Mouse (Mus musculus): ENCODE results near the gene Phf13. TPM values are rescaled to one million over a fixed set of nuclear protein-coding genes. Genes with fewer than 3 reads are reported as not detected.

The Phf13 gene
- polyA plus RNA-seq, 1 experiment, result 9.3 TPM

DNA sequence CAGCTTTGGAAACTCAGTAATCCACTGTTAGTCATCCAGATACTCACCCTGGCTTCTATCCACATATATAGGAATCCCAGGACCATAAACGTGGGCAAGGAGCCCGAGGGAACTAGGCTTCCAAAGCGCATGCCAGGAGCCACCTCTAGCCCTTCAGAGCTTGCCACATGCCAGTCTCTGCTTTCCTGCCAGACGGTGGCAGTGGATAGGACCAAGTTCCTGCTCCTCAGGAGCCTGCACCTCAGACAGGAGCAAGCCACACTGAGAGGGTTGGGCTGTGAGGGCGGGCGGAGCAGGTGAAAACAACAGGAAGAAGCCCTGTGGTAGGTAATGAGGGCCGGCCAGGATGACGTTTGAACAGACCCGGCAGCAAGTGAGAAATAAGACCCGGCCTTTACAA, 10.2 kb downstream of the Phf13 start:
- H3K4me1 ChIP-seq (ENCODE audit: control insufficient read depth, insufficient read depth, low read length), result peaks cover 2% of the 10 kb centered on the region; the same call in 1 of the 2 replicates
- no peak overlapping the region for H3K27ac ChIP-seq (ENCODE audit: insufficient read depth, low read length)
- TF ChIP-seq POLR2A (IDR thresholded peaks at IDR 0.05; ENCODE audit: extremely low read depth, insufficient read depth, low read length) (no peak), CTCF (IDR thresholded peaks at IDR 0.05; ENCODE audit: extremely low read depth, insufficient read depth, low read length) (no peak)
- no peak overlapping the region for H3K4me3 ChIP-seq (ENCODE audit: insufficient read depth, low read length)

DNA sequence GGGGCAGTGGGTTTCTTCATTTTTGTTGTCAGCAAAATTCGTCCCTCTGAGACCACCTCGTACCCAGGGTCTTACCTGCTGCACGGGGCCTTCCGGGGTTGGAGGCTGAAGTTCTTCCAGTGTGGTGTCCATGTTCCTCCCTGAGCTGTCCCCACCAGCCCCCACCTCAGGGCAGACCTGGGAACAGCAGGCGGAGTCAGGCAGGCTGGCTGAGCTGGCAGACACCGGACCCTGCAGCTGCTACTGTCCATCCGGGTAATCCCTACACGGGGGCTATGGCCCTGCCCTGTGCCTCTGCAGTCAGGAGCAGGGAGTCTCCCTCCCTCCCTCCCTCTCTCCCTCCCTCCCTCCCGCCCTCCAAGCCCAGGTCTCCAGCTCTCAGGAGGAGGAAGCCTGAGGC, 12.5 kb downstream of the Phf13 start:
- no peak overlapping the region for H3K4me3 ChIP-seq (ENCODE audit: insufficient read depth, low read length)
- no peak overlapping the region for H3K27ac ChIP-seq (ENCODE audit: insufficient read depth, low read length)
- no peak for TF ChIP-seq POLR2A (IDR thresholded peaks at IDR 0.05; ENCODE audit: extremely low read depth, insufficient read depth, low read length)
- TF ChIP-seq CTCF (IDR thresholded peaks at IDR 0.05; ENCODE audit: extremely low read depth, insufficient read depth, low read length), result no peak
- H3K4me1 ChIP-seq (ENCODE audit: control insufficient read depth, insufficient read depth, low read length), result peaks cover 2% of the 10 kb centered on the region; the same call in 1 of the 2 replicates

DNA sequence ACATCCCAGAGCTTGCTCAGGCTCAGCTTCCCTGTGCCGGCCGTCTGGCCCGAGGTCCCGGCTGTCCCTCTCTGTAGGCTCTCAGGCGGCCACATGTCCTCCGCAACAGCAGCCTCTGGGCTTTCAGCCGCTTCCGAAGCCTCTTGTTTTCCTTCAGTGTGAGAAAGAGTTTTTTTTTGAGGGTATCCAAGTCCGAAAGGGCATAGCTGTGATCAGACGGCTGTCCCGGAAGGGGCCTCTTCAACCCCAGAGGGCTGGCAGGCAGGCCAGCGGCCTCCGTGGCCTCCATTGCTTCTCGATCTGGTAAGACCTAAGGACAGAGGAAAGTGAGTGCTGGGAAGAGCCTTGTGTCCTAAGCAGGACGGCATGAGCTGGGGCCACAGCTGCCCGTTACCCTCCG, 13.0 kb downstream of the Phf13 start:
- H3K4me3 ChIP-seq (ENCODE audit: insufficient read depth, low read length), result no peak overlapping the region
- no peak overlapping the region for H3K27ac ChIP-seq (ENCODE audit: insufficient read depth, low read length)
- peaks cover 2% of the 10 kb centered on the region; the same call in 1 of the 2 replicates for H3K4me1 ChIP-seq (ENCODE audit: control insufficient read depth, insufficient read depth, low read length)
- TF ChIP-seq CTCF (IDR thresholded peaks at IDR 0.05; ENCODE audit: extremely low read depth, insufficient read depth, low read length) (no peak), POLR2A (IDR thresholded peaks at IDR 0.05; ENCODE audit: extremely low read depth, insufficient read depth, low read length) (no peak)

DNA sequence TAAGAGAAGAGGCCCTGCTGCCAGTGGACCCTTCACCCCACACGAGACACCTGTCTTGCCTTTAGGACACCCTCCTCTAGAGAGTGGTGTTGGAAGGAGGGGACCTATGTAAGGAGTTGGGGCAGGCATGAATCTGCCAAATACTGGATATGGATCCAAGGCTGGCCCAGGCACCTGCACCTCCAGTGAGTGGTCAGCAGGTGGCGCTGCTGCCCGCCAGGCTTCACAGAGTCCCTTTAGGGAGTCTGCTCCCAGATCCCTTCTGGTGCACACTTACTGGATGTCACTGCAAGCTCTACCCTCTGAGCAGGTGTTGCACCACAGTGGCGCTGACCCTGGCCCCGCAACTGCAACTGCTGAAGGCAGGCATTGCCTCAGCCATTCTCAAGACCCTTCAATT, 14.7 kb downstream of the Phf13 start:
- peak; percentile 97 for TF ChIP-seq CTCF (IDR thresholded peaks at IDR 0.05; ENCODE audit: extremely low read depth, insufficient read depth, low read length)
- TF ChIP-seq POLR2A (IDR thresholded peaks at IDR 0.05; ENCODE audit: extremely low read depth, insufficient read depth, low read length), result peak; percentile 25; the same call in 1 of the 2 replicates
- Histone ChIP-seq H3K4me3 (ENCODE audit: insufficient read depth, low read length) (no peak overlapping the region), H3K27ac (ENCODE audit: insufficient read depth, low read length) (no peak overlapping the region), H3K4me1 (ENCODE audit: control insufficient read depth, insufficient read depth, low read length) (no peaks in the 10 kb centered on the region)

DNA sequence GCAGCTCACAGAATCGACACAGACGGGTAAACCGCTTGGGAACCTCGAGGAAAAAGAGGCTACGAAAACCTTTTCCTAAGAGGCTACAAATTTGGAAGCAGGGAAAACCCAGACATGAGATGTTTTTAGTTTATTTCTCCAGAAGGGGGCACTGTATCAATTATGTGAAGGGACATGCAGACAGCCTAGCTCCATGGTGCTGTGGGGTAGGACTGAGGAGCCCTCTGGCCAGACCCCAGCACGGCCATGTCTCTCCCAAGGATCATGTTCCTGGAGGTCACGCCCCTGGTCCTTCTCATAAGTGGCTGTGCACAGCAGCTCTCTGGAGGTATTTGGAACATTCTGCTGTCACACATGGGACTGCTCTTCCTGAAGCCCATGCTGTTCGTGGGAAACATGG, 15.4 kb downstream of the Phf13 start:
- H3K4me1 ChIP-seq (ENCODE audit: control insufficient read depth, insufficient read depth, low read length), result no peaks in the 10 kb centered on the region
- H3K4me3 ChIP-seq (ENCODE audit: insufficient read depth, low read length), result no peak overlapping the region
- TF ChIP-seq CTCF (IDR thresholded peaks at IDR 0.05; ENCODE audit: extremely low read depth, insufficient read depth, low read length) (0 out of 2 replicates have a peak, but pooled peaks have one; percentile 24), POLR2A (IDR thresholded peaks at IDR 0.05; ENCODE audit: extremely low read depth, insufficient read depth, low read length) (no peak)
- H3K27ac ChIP-seq (ENCODE audit: insufficient read depth, low read length), result no peak overlapping the region

- Histone ChIP-seq H3K4me3 (ENCODE audit: insufficient read depth, low read length) (no peak overlapping the region), H3K27ac (ENCODE audit: insufficient read depth, low read length) (no peak overlapping the region), H3K4me1 (ENCODE audit: control insufficient read depth, insufficient read depth, low read length) (no peaks in the 10 kb centered on the region)
- TF ChIP-seq POLR2A (IDR thresholded peaks at IDR 0.05; ENCODE audit: extremely low read depth, insufficient read depth, low read length) (no peak), CTCF (IDR thresholded peaks at IDR 0.05; ENCODE audit: extremely low read depth, insufficient read depth, low read length) (peak; percentile 75)
Observed at GRCm38 (mm10) chr4:151977748-151978147, 18.3 kb downstream of the Phf13 start.

DNA sequence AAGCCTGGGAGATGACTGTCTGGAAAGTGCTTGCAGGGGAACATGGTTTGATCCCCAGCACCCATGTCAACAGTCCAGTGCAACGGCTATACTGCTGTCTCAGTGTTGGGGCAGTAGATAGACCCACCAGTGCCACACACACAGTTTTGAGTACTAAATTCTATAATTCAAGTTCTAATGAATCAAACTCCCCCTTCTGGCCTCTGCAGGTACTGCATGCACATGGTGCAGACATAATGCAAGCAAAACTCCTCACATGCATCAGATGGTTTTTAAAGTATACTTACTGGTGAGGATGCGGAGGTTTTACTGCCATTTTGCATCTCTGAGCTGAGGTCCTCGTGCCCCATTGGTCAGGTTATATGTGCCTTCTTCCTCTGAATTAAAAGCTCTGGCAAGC, 20.6 kb downstream of the Phf13 start:
- no peak overlapping the region for H3K4me3 ChIP-seq (ENCODE audit: insufficient read depth, low read length)
- TF ChIP-seq POLR2A (IDR thresholded peaks at IDR 0.05; ENCODE audit: extremely low read depth, insufficient read depth, low read length) (no peak), CTCF (IDR thresholded peaks at IDR 0.05; ENCODE audit: extremely low read depth, insufficient read depth, low read length) (peak; percentile 32; the same call in 1 of the 2 replicates)
- no peaks in the 10 kb centered on the region for H3K4me1 ChIP-seq (ENCODE audit: control insufficient read depth, insufficient read depth, low read length)
- no peak overlapping the region for H3K27ac ChIP-seq (ENCODE audit: insufficient read depth, low read length)

- TF ChIP-seq POLR2A (IDR thresholded peaks at IDR 0.05; ENCODE audit: extremely low read depth, insufficient read depth, low read length) (no peak), CTCF (IDR thresholded peaks at IDR 0.05; ENCODE audit: extremely low read depth, insufficient read depth, low read length) (peak; percentile 69)
- H3K4me3 ChIP-seq (ENCODE audit: insufficient read depth, low read length), result no peak overlapping the region
- no peak overlapping the region for H3K27ac ChIP-seq (ENCODE audit: insufficient read depth, low read length)
- no peaks in the 10 kb centered on the region for H3K4me1 ChIP-seq (ENCODE audit: control insufficient read depth, insufficient read depth, low read length)
Observed at GRCm38 (mm10) chr4:151972221-151972967, 23.7 kb downstream of the Phf13 start.

GRCm38 (mm10) chr4:151968204-151968921, 27.7 kb downstream of the Phf13 start:
- no peak overlapping the region for H3K4me3 ChIP-seq (ENCODE audit: insufficient read depth, low read length)
- TF ChIP-seq POLR2A (IDR thresholded peaks at IDR 0.05; ENCODE audit: extremely low read depth, insufficient read depth, low read length) (no peak), CTCF (IDR thresholded peaks at IDR 0.05; ENCODE audit: extremely low read depth, insufficient read depth, low read length) (no peak)
- no peak overlapping the region for H3K27ac ChIP-seq (ENCODE audit: insufficient read depth, low read length)
- H3K4me1 ChIP-seq (ENCODE audit: control insufficient read depth, insufficient read depth, low read length), result no peaks in the 10 kb centered on the region
